Mouse (Mus musculus): ENCODE results near the gene Gm26602.

DNA sequence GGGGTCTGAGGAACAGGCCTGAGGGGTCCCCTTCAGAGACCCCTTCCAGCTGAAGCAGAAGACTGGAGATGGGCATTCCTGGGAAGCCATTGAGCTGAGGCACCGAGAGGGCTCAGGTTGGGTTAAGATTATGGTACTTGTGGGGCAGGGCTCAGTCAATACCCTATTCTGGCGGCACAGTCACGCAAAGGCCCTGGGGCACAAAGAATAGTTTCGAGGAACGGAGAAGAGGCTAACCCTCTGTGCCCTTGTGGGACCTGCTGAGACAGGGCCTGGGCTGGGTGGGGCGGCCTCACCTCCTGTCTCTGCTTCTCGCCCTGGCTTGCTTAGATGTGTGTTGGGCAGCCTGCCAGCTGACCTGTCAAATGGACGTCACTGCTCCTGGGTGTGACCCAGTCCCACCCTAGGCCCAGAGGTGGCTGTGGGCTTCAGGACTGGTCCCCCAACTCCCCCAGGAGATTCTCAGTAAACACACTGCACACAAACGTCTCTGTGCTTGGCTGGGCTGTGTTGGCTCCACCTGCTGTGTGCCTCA, 22.6 kb downstream of the Gm26602 start:
- TF ChIP-seq CTCF (IDR thresholded peaks at IDR 0.05; ENCODE audit: extremely low read depth, insufficient read depth, low read length) (no peak), POLR2A (IDR thresholded peaks at IDR 0.05; ENCODE audit: extremely low read depth, insufficient read depth, low read length) (no peak)

Measured in cortical plate, adult 2 months (tissue).